Mouse (Mus musculus): ENCODE results near the gene Mtch1. TPM values are rescaled to one million over a fixed set of nuclear protein-coding genes. Genes with fewer than 3 reads are reported as not detected.

Mtch1 gene
- polyA plus RNA-seq, 1 experiment from 2014 or later, result 368 TPM

DNA sequence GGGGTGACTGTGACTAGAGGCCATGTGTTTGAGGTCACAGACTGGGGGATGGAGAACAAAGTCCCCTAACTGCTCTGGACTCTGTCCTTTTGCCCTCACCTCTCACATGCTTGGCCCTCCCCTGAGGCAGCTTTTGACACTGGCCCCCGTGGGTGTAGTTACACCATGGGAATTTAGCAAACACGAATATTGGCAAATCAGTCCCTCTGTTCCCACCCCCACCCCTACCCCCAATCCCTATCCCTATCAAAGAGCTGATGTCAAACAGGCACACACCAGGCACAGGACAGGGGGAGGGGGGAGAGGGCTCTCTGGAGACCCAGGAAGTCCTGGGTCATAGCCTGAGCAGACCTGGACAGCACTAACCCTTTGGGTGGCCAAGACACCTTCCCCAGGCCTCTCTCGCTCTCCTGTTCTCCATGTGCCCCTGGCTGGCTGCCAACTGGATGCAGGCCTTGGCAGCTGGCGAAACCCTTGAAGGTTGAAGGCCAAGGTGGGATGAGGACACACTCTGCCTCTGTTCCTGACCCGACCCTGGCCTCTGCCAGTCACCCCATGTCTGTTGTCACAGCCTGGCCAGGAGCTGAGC lies 37.2 kb upstream of the Mtch1 start:
- Histone ChIP-seq H3K4me1 (replicated peaks) (peaks cover 5% of the 10 kb centered on the region; the same call in 1 of the 2 replicates), H3K4me3 (replicated peaks) (no peak overlapping the region), H3K27me3 (no peaks in the 10 kb centered on the region), H3K4me2 (no peak overlapping the region), H3K9me3 (no peaks in the 10 kb centered on the region), H3K36me3 (no peaks in the 10 kb centered on the region), H3K9ac (replicated peaks) (no peak overlapping the region), H3K27ac (no peak overlapping the region)
- 55% methylated on average over 5 of the region's 5 CpGs for WGBS
- ATAC-seq (ENCODE audit: insufficient number of reproducible peaks, insufficient read depth, low FRiP score, low TSS enrichment, low read depth), result no peak; the same call in 1 of the 2 replicates

DNA sequence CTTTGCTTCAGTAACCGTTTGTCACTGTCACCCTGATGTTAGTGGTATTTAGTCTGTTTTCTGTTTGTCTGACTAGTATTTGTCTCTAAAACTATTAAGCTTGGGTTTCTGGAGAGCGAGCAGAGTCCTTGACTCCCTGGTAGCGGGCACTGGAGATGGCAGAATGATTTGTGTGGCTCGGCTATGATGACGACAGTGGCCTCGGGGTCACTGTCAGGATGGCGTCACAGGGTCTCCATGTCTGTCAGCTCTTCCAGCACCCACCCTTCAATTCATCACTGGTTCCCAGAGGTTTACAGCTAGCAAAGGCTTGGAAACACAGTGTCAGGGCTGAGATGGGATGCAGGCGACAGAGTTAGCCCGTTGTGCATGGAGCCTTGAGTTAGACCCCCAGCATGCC lies 36.2 kb upstream of the Mtch1 start:
- H3K36me3 ChIP-seq, result no peaks in the 10 kb centered on the region
- 69% methylated on average over 9 of the region's 9 CpGs for WGBS
- no peak overlapping the region for H3K27ac ChIP-seq
- H3K4me3 ChIP-seq (replicated peaks), result no peak overlapping the region
- H3K4me2 ChIP-seq, result no peak overlapping the region
- no peaks in the 10 kb centered on the region for H3K27me3 ChIP-seq
- ATAC-seq (ENCODE audit: insufficient number of reproducible peaks, insufficient read depth, low FRiP score, low TSS enrichment, low read depth), result no peak
- peaks cover 5% of the 10 kb centered on the region; the same call in 1 of the 2 replicates for H3K4me1 ChIP-seq (replicated peaks)
- no peak overlapping the region for H3K9ac ChIP-seq (replicated peaks)
- no peaks in the 10 kb centered on the region for H3K9me3 ChIP-seq

DNA sequence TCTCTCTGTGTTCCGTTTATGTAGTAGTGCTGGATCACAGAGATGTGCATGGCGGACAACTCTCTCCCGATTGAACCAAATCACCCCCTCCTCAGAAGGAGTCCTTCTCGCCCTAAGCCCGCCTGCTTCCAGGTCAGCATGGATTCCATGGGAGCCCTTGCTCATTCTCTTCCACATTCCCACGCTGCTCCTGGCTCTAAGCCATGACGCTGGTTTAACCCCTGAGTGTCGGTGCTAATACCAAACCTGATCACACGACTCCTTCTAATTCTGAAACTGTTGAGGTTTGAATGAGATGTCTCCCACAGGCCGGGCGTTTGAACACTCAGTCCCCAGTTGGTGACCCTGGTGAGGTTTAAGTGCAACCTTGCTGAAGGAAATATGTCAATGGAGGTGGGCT lies 34.7 kb upstream of the Mtch1 start:
- no peak overlapping the region for H3K9ac ChIP-seq (replicated peaks)
- no peak overlapping the region for H3K27ac ChIP-seq
- ATAC-seq (ENCODE audit: insufficient number of reproducible peaks, insufficient read depth, low FRiP score, low TSS enrichment, low read depth), result no peak
- no peaks in the 10 kb centered on the region for H3K36me3 ChIP-seq
- no peaks in the 10 kb centered on the region for H3K9me3 ChIP-seq
- 72% methylated on average over 11 of the region's 11 CpGs for WGBS
- H3K4me1 ChIP-seq (replicated peaks), result peaks cover 5% of the 10 kb centered on the region; the same call in 1 of the 2 replicates
- no peaks in the 10 kb centered on the region for H3K27me3 ChIP-seq
- H3K4me2 ChIP-seq, result no peak overlapping the region
- no peak overlapping the region for H3K4me3 ChIP-seq (replicated peaks)

DNA sequence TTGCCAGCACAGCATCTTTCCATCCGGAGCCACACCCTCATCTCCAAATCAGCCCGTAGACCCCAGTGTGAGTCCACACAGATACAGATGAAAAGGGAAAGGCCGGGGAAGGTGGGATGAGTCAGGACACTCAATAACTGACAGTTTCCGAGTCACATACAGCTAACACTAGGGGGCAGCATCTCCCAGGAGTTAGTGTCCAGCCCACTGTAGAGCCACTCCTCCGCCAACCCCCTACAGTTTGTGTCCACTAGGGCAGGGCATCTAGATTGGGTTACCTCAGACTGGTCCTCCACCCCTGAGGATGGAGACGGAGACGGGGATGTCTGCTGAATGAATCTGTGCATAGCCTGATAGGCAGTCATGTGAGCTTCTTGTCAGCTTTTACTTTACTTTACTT lies 33.7 kb upstream of the Mtch1 start:
- no peak overlapping the region for H3K4me2 ChIP-seq
- ATAC-seq (ENCODE audit: insufficient number of reproducible peaks, insufficient read depth, low FRiP score, low TSS enrichment, low read depth), result peak; percentile 75; the same call in 1 of the 2 replicates
- H3K4me1 ChIP-seq (replicated peaks), result peaks cover 5% of the 10 kb centered on the region; the same call in 1 of the 2 replicates
- H3K27ac ChIP-seq, result no peak overlapping the region
- no peaks in the 10 kb centered on the region for H3K27me3 ChIP-seq
- 28% methylated on average over 7 of the region's 7 CpGs for WGBS
- H3K9ac ChIP-seq (replicated peaks), result no peak overlapping the region
- no peaks in the 10 kb centered on the region for H3K9me3 ChIP-seq
- no peak overlapping the region for H3K4me3 ChIP-seq (replicated peaks)
- no peaks in the 10 kb centered on the region for H3K36me3 ChIP-seq

DNA sequence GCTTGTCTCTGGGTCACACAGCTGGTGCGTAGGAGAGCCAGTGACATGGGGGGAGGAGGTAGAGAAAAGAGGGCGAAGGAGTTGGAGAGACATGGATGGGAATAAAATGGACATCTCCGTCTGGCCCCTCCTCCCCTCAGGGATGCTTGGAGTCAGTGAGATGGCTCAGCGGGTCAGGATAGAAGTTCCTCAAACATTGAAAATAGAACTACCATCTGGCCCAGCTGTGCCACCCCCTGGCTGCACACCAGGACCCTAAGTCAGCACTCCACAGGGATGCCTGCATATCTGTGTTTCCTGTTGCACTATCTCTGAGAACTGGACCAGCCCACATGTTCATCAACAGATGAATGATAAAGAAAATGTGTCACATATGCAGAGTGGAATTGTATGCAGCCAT lies 32.5 kb upstream of the Mtch1 start:
- no peak overlapping the region for H3K9ac ChIP-seq (replicated peaks)
- no peak overlapping the region for H3K4me2 ChIP-seq
- H3K9me3 ChIP-seq, result no peaks in the 10 kb centered on the region
- H3K27me3 ChIP-seq, result no peaks in the 10 kb centered on the region
- no peak overlapping the region for H3K4me3 ChIP-seq (replicated peaks)
- no peak for ATAC-seq (ENCODE audit: insufficient number of reproducible peaks, insufficient read depth, low FRiP score, low TSS enrichment, low read depth)
- peaks cover 5% of the 10 kb centered on the region; the same call in 1 of the 2 replicates for H3K4me1 ChIP-seq (replicated peaks)
- 78% methylated on average over 4 of the region's 4 CpGs for WGBS
- no peaks in the 10 kb centered on the region for H3K36me3 ChIP-seq
- no peak overlapping the region for H3K27ac ChIP-seq

DNA sequence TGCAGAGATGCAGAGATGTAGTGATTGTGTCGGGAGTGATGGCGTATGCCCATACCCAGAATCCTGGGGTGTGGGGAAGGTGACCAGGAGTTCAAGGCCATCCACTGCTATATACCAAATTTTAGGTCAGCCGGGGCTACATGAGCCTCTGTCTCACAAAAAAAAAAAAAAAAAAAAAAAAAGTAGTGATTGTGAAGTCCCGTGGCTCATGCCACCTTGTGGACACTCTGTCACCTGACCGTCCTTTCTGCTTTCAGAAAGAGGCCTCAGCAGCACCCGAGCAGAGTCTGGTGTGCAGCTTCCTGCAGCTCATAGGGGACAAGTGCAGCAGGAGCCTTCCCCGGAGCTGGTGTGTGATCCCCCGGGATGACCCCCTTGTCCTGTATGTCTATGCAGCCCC lies 30.3 kb upstream of the Mtch1 start:
- Histone ChIP-seq H3K27ac (no peak overlapping the region), H3K4me3 (replicated peaks) (no peak overlapping the region), H3K9ac (replicated peaks) (no peak overlapping the region), H3K27me3 (no peaks in the 10 kb centered on the region), H3K4me1 (replicated peaks) (no peaks in the 10 kb centered on the region), H3K9me3 (no peaks in the 10 kb centered on the region), H3K36me3 (no peaks in the 10 kb centered on the region), H3K4me2 (no peak overlapping the region)
- no peak for ATAC-seq (ENCODE audit: insufficient number of reproducible peaks, insufficient read depth, low FRiP score, low TSS enrichment, low read depth)
- 70% methylated on average over 8 of the region's 8 CpGs for WGBS

DNA sequence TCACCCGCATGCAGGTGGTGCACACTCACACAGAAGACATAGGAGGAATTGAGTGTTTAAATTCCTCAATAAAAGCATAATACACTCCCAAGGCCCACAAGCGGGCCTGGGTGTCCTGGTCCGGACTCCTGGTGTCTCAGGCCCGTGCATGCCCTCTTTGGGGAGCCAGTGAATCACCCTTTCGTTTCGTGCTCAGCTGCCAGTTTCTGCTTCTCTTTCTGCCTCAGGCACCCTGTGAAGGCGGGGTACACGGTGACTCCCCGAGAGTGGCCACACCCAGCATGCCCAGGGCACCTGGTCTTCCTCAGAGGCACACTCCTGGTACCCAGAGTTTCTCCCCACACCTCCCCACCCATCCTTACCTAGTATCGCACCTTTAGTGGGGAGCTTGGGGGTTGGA lies 28.1 kb upstream of the Mtch1 start:
- Histone ChIP-seq H3K4me1 (replicated peaks) (no peaks in the 10 kb centered on the region; the same call in 1 of the 2 replicates), H3K27ac (no peak overlapping the region), H3K36me3 (no peaks in the 10 kb centered on the region), H3K9me3 (no peaks in the 10 kb centered on the region), H3K9ac (replicated peaks) (0 out of 2 replicates have a peak overlapping the region, but pooled peaks have one; percentile 12), H3K4me3 (replicated peaks) (no peak overlapping the region), H3K27me3 (no peaks in the 10 kb centered on the region), H3K4me2 (no peak overlapping the region)
- WGBS, result 83% methylated on average over 10 of the region's 10 CpGs
- ATAC-seq (ENCODE audit: insufficient number of reproducible peaks, insufficient read depth, low FRiP score, low TSS enrichment, low read depth), result no peak

DNA sequence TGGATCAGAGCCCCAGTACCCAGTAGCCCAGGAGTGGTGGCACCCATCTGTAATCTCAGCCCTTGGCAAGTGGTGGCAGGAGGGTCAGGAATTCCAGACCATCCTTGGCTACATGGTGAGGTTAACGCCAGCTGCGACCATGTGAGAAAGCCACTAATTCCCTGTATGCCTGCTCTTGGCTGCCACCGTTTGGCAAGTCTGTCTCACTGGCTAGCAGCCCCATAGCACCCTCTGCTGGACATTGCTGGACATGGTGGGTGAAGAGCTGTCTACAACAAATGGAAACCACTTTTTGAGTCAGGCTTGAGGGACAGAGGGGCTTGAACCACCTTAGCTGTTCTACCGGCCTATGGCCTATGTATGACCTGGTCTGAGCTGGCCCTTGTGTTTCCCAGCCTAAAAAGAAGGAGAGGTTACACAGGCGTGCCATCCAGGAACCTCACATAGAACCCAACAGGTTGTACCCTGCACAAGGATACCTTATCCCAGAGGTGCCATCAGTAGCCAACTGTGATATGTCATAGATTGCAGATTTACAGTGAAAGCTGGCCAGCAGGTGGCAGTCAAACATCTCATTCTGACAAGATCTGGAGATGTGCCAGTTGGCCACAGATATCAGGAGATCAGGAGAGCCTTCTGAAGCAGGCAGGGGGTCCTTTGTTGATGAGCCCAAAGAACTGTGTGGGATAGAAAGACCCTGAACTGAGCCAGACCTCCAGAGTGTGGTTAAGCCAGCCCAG lies 23.4 kb upstream of the Mtch1 start:
- no peaks in the 10 kb centered on the region for H3K36me3 ChIP-seq
- H3K27ac ChIP-seq, result no peak overlapping the region
- no peak overlapping the region for H3K4me3 ChIP-seq (replicated peaks)
- ATAC-seq (ENCODE audit: insufficient number of reproducible peaks, insufficient read depth, low FRiP score, low TSS enrichment, low read depth), result peak; percentile 40; the same call in 1 of the 2 replicates
- H3K4me1 ChIP-seq (replicated peaks), result peaks cover 8% of the 10 kb centered on the region
- H3K27me3 ChIP-seq, result peaks cover 18% of the 10 kb centered on the region
- 0 out of 2 replicates have a peak overlapping the region, but pooled peaks have one; percentile 31 for H3K9ac ChIP-seq (replicated peaks)
- no peak overlapping the region for H3K4me2 ChIP-seq
- no peaks in the 10 kb centered on the region for H3K9me3 ChIP-seq
- WGBS, result 5% methylated on average over 5 of the region's 5 CpGs

DNA sequence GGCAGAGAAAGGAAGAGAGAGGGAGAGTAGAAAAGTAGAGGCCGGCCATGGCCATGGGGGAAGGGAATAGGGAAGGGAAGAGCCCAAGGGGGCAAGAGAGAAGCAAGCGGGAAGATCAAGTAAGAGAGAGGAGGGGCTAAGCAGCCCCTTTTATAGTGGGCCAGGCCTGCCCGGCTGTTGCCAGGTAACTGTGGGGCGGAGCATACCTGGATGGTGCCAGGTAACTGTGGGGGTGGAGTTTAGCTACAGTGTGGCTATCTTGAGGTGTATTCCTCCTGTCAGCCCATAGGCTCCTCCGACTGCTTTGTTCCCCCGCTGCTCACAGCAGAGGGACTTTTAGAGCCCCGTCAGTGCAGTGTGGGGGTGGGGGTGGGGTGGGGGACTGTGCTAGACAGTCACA lies 21.0 kb upstream of the Mtch1 start:
- H3K4me2 ChIP-seq, result peak overlapping the region; percentile 26
- H3K27me3 ChIP-seq, result peaks cover 18% of the 10 kb centered on the region
- no peak overlapping the region for H3K27ac ChIP-seq
- ATAC-seq (ENCODE audit: insufficient number of reproducible peaks, insufficient read depth, low FRiP score, low TSS enrichment, low read depth), result no peak
- no peak overlapping the region for H3K4me3 ChIP-seq (replicated peaks)
- H3K9me3 ChIP-seq, result no peaks in the 10 kb centered on the region
- peak overlapping the region; percentile 8; the same call in 1 of the 2 replicates for H3K9ac ChIP-seq (replicated peaks)
- WGBS, result 11% methylated on average over 7 of the region's 7 CpGs
- H3K4me1 ChIP-seq (replicated peaks), result peaks cover 8% of the 10 kb centered on the region
- no peaks in the 10 kb centered on the region for H3K36me3 ChIP-seq

DNA sequence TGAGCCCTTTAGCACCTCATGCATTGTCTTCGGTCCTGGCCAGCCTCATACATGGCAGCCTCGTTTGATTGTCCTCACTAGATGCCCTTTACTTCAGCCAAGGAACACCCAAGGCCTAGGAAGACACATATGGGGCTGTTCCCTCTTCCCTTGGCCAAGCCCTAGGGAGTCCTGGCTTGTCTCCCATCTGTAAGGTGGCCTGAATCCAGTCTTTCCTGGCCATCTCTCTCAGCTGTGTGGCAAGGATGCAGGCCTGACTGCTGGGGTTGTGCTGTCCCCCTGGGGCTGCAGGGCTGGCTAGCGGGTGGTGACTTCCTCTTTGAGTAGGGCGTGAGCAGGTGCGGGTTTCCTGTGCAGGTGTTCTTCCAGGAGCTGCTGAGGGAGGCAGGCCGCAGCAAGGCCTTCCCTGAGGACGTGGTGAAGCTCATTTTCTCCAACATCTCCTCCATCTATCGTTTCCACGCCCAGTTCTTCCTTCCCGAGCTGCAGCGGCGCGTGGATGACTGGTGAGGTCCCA lies 17.4 kb upstream of the Mtch1 start:
- no peak overlapping the region for H3K4me2 ChIP-seq
- no peaks in the 10 kb centered on the region for H3K9me3 ChIP-seq
- WGBS, result 84% methylated on average over 13 of the region's 13 CpGs
- peaks cover 14% of the 10 kb centered on the region for H3K4me1 ChIP-seq (replicated peaks)
- H3K27ac ChIP-seq, result no peak overlapping the region
- no peak for ATAC-seq (ENCODE audit: insufficient number of reproducible peaks, insufficient read depth, low FRiP score, low TSS enrichment, low read depth)
- no peak overlapping the region for H3K4me3 ChIP-seq (replicated peaks)
- peaks cover 18% of the 10 kb centered on the region for H3K27me3 ChIP-seq
- no peaks in the 10 kb centered on the region for H3K36me3 ChIP-seq
- H3K9ac ChIP-seq (replicated peaks), result no peak overlapping the region

DNA sequence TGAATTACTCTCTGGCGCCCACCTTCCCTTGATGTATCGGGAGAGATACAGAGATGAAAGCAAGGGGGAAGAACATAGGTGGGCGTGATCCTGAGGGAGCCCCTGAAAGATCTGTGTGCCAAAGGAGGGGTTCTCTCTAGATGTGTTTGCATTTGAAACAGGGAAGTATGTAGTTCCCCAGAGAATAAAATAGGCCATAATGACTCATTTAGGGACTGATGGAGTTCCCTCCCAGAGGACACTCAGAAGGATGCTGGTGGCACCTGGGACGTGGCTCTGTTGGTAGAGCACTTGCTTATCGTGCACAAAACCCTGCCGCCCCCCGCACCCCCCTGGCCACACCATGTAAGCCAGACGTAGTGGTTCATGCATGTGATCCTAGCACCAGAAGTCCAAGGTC lies 15.4 kb upstream of the Mtch1 start:
- H3K9me3 ChIP-seq, result no peaks in the 10 kb centered on the region
- no peak overlapping the region for H3K4me2 ChIP-seq
- ATAC-seq (ENCODE audit: insufficient number of reproducible peaks, insufficient read depth, low FRiP score, low TSS enrichment, low read depth), result no peak
- H3K4me1 ChIP-seq (replicated peaks), result peaks cover 6% of the 10 kb centered on the region; the same call in 1 of the 2 replicates
- H3K27ac ChIP-seq, result no peak overlapping the region
- no peak overlapping the region for H3K4me3 ChIP-seq (replicated peaks)
- H3K9ac ChIP-seq (replicated peaks), result no peak overlapping the region
- 81% methylated on average over 8 of the region's 8 CpGs for WGBS
- H3K36me3 ChIP-seq, result no peaks in the 10 kb centered on the region
- H3K27me3 ChIP-seq, result peaks cover 6% of the 10 kb centered on the region; the same call in 1 of the 2 replicates
